Mouse (Mus musculus): ENCODE results near the gene Gm45717.

- TF ChIP-seq CTCF (IDR thresholded peaks at IDR 0.05; ENCODE audit: low read depth, low read length): no peak
- TF ChIP-seq POLR2A (IDR thresholded peaks at IDR 0.05; ENCODE audit: borderline replicate concordance, low read depth, low read length): no peak
Observed at GRCm38 (mm10) chr7:140908181-140908580, 47.6 kb downstream of the Gm45717 start.

All from bone marrow macrophage, adult 2 months (primary cell).